Mouse (Mus musculus) cerebellum, adult 2 months (tissue): ENCODE measurements around the gene Hnrnpu.

Source experiments
- CTCF ChIP-seq: fragments of 200-500 bp; IDR thresholded peaks from 2 replicates; pipeline ENCODE4 v1.5.1; 2011; ENCODE audit warnings: low read depth, mild to moderate bottlenecking, control low read depth, low read length, moderate library complexity, borderline replicate concordance; ENCODE audit not compliant: insufficient read depth
- POLR2A ChIP-seq: fragments of 200-500 bp; IDR thresholded peaks from 2 replicates; pipeline ENCODE4 v1.6.1; 2011; ENCODE audit warnings: low read length, control low read depth, borderline replicate concordance; ENCODE audit not compliant: insufficient read depth

- no peak for TF ChIP-seq CTCF
- no peak for TF ChIP-seq POLR2A
Observed at GRCm38 (mm10) chr1:178342063-178342462, 4.5 kb upstream of the Hnrnpu start.
